Mouse (Mus musculus): ENCODE results near the gene Adam11. TPM values are rescaled to one million over a fixed set of nuclear protein-coding genes. Genes with fewer than 3 reads are reported as not detected.
A peak's percentile ranks its signal among the peaks of the same experiment; 100 is the strongest.

The Adam11 gene
- total RNA-seq, 2 experiments from 2014 or later: 129 to 139 TPM

DNA sequence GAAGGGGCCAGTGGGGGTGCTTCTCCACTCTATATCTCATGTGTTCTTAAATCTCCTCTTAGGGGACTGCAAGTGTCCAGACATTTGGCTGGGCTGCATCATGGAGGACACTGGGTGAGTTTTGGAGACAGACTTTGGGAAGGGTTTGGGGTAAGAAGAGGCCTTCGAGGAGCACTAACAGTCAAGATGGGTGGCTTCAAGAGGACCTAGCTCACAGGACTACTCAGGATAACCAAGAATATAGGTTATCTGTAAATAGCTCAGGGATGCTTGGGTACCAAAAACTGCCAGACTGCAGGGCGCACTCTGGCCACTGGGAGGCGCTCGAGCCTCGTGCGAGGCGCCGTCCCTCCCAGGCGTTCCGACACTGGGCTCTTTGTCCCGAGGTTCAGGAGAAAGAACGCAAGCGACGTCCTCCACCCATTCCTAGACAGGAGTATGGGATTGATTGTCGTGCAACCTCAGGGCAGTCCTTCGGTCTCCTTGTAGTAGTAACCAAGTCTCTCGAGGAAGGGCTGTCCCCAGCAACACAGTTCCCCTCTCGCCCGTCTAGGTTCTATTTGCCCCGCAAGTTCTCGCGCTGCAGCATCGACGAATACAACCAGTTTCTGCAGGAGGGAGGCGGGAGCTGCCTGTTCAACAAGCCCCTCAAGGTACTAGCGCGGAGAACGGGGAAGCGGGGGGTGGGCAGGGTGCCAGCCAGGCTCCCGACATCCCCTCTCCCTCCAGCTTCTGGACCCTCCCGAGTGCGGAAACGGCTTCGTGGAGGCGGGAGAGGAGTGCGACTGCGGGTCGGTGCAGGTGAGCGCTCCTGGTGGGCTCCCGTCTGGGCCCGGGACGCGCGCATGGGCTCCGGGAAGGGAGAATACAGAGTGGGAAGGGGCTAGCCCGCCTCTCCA lies 12.7 kb downstream of the Adam11 start:
- intact Hi-C loops (cut with DNase I): loop anchor here (2.0 to 10.0 kb wide), 3 partner anchors 37 to 221 kb away; no protein-coding TSS in a partner anchor

GRCm38 (mm10) chr11:102774621-102775141 lies 13.4 kb downstream of the Adam11 start:
- DNase-seq (ENCODE audit: low spot score in 2 of 2): peak; percentile 72
- intact Hi-C loops (cut with DNase I): loop anchor here (2.0 to 10.0 kb wide), 4 partner anchors 37 to 220 kb away; partner anchors contain the start of gene Gjc1

More for the DNA sequence above, 12.7 kb downstream of the Adam11 start:
- DNase-seq (ENCODE audit: low spot score in 2 of 2): peak; percentile 84 to 86

GRCm38 (mm10) chr11:102777598-102777997 lies 16.4 kb downstream of the Adam11 start:
- intact Hi-C loops (cut with DNase I): loop anchor here (5.0 to 10.0 kb wide), 2 partner anchors 40 to 217 kb away; partner anchors contain the start of gene Gjc1

GRCm38 (mm10) chr11:102778165-102778564 lies 16.9 kb downstream of the Adam11 start:
- DNase-seq (ENCODE audit: low spot score in 2 of 2): no peak
- intact Hi-C loops (cut with DNase I): loop anchor here (5.0 to 10.0 kb wide), 2 partner anchors 39 to 217 kb away; partner anchors contain the start of gene Gjc1

More at GRCm38 (mm10) chr11:102777598-102777997, 16.4 kb downstream of the Adam11 start:
- DNase-seq (ENCODE audit: low spot score in 2 of 2): peak; percentile 63 to 74

- no peak for DNase-seq (ENCODE audit: low spot score in 2 of 2)
- intact Hi-C loops (cut with DNase I): loop anchor here (5.0 to 10.0 kb wide), 2 partner anchors 39 to 216 kb away; partner anchors contain the start of gene Gjc1
Measured at GRCm38 (mm10) chr11:102778597-102778996, 17.4 kb downstream of the Adam11 start.

DNA sequence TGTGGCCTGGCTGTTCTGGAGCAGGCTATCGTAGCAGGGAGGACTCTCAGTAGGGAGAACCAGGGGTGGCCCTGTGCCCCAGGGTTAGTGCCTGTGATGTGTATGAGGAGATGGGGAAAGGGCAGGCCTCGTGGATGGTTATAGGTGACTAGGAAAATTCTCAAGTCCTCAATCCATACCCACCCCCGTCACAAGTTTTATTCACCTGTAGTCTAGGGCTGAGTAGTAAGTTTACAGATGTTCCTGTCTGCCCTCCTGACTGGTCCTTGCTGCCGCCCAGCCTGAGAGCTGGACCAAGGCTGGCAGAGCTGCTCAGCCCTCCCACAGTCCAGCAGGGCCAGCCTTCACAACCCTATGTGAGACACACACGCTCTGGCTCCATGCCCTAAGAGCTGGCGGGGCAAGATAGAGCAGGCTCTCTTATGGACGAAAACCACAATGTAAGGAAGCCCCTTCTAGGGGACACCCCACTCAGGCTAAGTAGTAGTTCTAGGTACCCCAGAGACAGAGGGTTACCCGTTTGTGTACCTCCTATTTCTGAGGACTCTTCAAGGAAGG lies 17.9 kb downstream of the Adam11 start:
- DNase-seq (ENCODE audit: low spot score in 2 of 2): no peak
- intact Hi-C loops (cut with DNase I): loop anchor here (5.0 to 10.0 kb wide), 2 partner anchors 38 to 216 kb away; partner anchors contain the start of gene Gjc1

GRCm38 (mm10) chr11:102779824-102780223 lies 18.6 kb downstream of the Adam11 start:
- intact Hi-C loops (cut with DNase I): loop anchor here (5.0 to 10.0 kb wide), 2 partner anchors 37 to 215 kb away; partner anchors contain the start of gene Gjc1
- DNase-seq (ENCODE audit: low spot score in 2 of 2): no peak

- intact Hi-C loops (cut with DNase I): no loop called here
- no peak for DNase-seq (ENCODE audit: low spot score in 2 of 2)
Measured at GRCm38 (mm10) chr11:102780271-102780985, 19.2 kb downstream of the Adam11 start.

- no peak for DNase-seq (ENCODE audit: low spot score in 2 of 2)
- intact Hi-C loops (cut with DNase I): no loop called here
Measured at GRCm38 (mm10) chr11:102780986-102781351, 19.7 kb downstream of the Adam11 start.

DNA sequence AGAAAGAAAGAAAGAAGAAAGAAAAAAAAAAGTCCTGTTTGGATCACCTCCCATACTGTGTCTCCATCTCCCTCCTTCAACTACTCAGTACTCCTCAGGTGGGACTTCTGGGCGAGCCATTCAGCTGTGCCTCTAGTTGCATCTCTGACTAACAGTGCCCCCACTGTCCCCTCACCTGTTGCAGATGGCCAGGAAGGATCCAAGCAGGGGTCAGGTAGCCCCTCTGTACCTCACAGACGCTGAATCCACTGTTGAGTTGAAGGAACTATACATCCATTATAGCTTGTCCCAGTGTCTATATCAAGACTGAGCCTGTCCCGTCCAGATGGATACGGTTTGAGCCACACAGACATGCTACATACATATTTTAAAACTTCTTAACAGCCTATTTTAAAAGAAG lies 20.3 kb downstream of the Adam11 start:
- intact Hi-C loops (cut with DNase I): no loop called here
- no peak for DNase-seq (ENCODE audit: low spot score in 2 of 2)

GRCm38 (mm10) chr11:102783443-102783842 lies 22.2 kb downstream of the Adam11 start:
- intact Hi-C loops (cut with DNase I): no loop called here
- no peak for DNase-seq (ENCODE audit: low spot score in 2 of 2)

- intact Hi-C loops (cut with DNase I): no loop called here
- no peak for DNase-seq (ENCODE audit: low spot score in 2 of 2)
Measured at GRCm38 (mm10) chr11:102787688-102788177, 26.5 kb downstream of the Adam11 start.

- intact Hi-C loops (cut with DNase I): no loop called here
- DNase-seq (ENCODE audit: low spot score in 2 of 2): no peak
Measured at GRCm38 (mm10) chr11:102791682-102792445, 30.6 kb downstream of the Adam11 start.

GRCm38 (mm10) chr11:102794157-102794556 lies 32.9 kb downstream of the Adam11 start:
- intact Hi-C loops (cut with DNase I): no loop called here
- DNase-seq (ENCODE audit: low spot score in 2 of 2): no peak

GRCm38 (mm10) chr11:102803453-102803852 lies 42.2 kb downstream of the Adam11 start:
- DNase-seq (ENCODE audit: low spot score in 2 of 2): no peak
- intact Hi-C loops (cut with DNase I): no loop called here

DNA sequence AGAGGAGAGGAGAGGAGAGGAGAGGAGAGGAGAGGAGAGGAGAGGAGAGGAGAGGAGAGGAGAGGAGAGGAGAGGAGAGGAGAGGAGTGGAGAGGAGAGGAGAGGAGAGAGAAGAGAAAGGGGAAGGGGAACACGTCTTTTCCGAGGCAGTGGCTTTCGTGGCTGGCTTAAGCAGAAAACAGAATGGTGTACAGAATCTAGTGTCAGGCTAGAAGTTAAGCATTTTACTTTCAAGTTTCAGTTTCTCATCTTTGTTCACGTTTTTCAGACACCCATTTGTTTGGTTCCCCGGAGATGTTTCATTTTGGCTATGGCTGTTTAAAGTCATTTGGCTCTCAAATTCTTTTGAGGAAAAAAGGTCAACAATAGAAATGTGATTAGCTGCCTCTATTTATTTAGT lies 47.0 kb downstream of the Adam11 start:
- no peak for DNase-seq (ENCODE audit: low spot score in 2 of 2)
- intact Hi-C loops (cut with DNase I): no loop called here

DNA sequence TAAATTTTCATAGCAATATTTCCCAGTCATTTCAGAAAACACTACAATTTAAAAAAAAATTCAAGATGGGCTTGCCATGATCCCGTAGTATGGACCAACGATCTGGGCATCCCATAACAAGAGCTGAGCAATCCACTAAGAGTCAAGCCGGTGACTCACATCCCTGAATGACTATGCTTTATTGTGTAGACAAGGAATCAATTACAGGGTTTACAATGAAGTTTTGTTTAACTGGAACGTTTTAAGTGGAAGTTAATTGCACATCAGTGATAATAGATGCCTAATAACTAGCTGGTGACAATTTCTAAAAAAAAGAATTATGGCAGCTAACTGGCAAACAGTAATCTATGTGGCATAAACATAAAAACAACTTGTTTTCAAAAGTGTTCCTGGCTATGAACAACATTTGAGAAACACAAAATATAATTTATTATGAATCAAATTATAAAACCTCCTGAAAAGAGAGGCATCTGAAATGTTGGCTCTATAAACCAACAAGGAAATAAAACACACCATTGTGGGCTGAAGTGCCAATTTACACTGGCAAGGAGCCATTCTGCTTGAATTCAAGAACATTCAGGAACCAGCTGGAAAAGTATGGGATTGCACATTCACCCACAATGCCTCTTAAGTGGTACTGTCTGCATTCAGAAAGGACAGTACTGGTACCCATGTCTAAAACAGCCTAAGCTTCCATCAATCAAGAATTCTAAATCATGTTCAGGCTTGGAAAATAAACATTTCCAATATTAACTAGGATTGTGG lies 49.7 kb downstream of the Adam11 start:
- intact Hi-C loops (cut with DNase I): no loop called here
- no peak for DNase-seq (ENCODE audit: low spot score in 2 of 2)

- intact Hi-C loops (cut with DNase I): loop anchor here (5.0 kb wide), 1 partner anchor 38 kb away; no protein-coding TSS in a partner anchor
- no peak for DNase-seq (ENCODE audit: low spot score in 2 of 2)
Measured at GRCm38 (mm10) chr11:102814881-102815280, 53.6 kb downstream of the Adam11 start.

Data from left cerebral cortex, postnatal 36 days (tissue).